Mouse (Mus musculus) neural tube, embryonic 11.5 days (tissue): ENCODE measurements at regions not wholly inside any gene's neighbourhood (a gene's known extent, or its start where the extent isn't known, plus 50 kb on each side); places are given as distances from the start of the nearest gene placed in this dataset.

ENCODE experiments used
- ATAC-seq: fragments of 200-750 bp; cut with Nextera tagmentation; 2 replicates; pipeline ENCODE4 v1.8.0; 2017; ENCODE audit warnings: moderate number of reproducible peaks, mild to moderate bottlenecking, moderate TSS enrichment, moderate library complexity; ENCODE audit not compliant: insufficient read depth, low FRiP score, low TSS enrichment
- DNase-seq: peaks from one replicate; pipeline ENCODE4 v3.0.0-alpha.2; 2015; ENCODE audit warnings: low spot score
- H3K27ac ChIP-seq: fragments of 300-500 bp; sonication (generic); 2 replicates; pipeline ENCODE4 v1.5.1; 2014; ENCODE audit warnings: low read depth, mild to moderate bottlenecking, low read length
- H3K27me3 ChIP-seq: fragments of 300-500 bp; sonication (generic); 2 replicates; pipeline ENCODE4 v1.6.1; 2014; ENCODE audit warnings: mild to moderate bottlenecking, low read length, mixed read lengths; ENCODE audit not compliant: control insufficient read depth, insufficient read depth
- H3K36me3 ChIP-seq: fragments of 300-500 bp; sonication (generic); 2 replicates; pipeline ENCODE4 v1.6.1; 2014; ENCODE audit warnings: mild to moderate bottlenecking, low read length, moderate library complexity, mixed read lengths; ENCODE audit not compliant: control insufficient read depth, insufficient read depth
- H3K4me1 ChIP-seq: fragments of 300-500 bp; sonication (generic); 2 replicates; pipeline ENCODE4 v1.6.1; 2014; ENCODE audit warnings: low read length, mixed read lengths; ENCODE audit not compliant: control insufficient read depth, insufficient read depth
- H3K4me2 ChIP-seq: fragments of 300-500 bp; sonication (generic); 2 replicates; pipeline ENCODE4 v1.6.1; 2014; ENCODE audit warnings: low read depth, mild to moderate bottlenecking, moderate library complexity
- H3K4me3 ChIP-seq: fragments of 300-500 bp; sonication (generic); 2 replicates; pipeline ENCODE4 v1.5.1; 2014; ENCODE audit warnings: low read depth, low read length
- H3K9ac ChIP-seq: fragments of 300-500 bp; sonication (generic); 2 replicates; pipeline ENCODE4 v1.6.1; 2014; ENCODE audit warnings: mild to moderate bottlenecking, low read length
- H3K9me3 ChIP-seq: fragments of 300-500 bp; sonication (generic); 2 replicates; pipeline ENCODE4 v1.6.1; 2016; ENCODE audit warnings: low read length; ENCODE audit not compliant: control insufficient read depth
- WGBS: fragments of 180-500 bp; shearing (Covaris S2); extraction: QIAGEN DNeasy Blood & Tissue Kit; methylation state at CpG from one replicate; pipeline ENCODE4 v1.1.7; 2014; 5-methylcytosine and 5-hydroxymethylcytosine counted together

- Histone ChIP-seq H3K4me1 (no peaks in the 10 kb centered on the region), H3K4me3 (no peak overlapping the region)
- no peak for ATAC-seq
These were observed 119.9 kb upstream of the Mrps22 start for GRCm38 (mm10) chr9:98721381-98721780.

GRCm38 (mm10) chr9:98717701-98718270 is 116.3 kb upstream of the Mrps22 start:
- Histone ChIP-seq H3K27me3 (no peaks in the 10 kb centered on the region), H3K27ac (no peak overlapping the region), H3K4me1 (no peaks in the 10 kb centered on the region), H3K4me3 (no peak overlapping the region), H3K36me3 (no peaks in the 10 kb centered on the region), H3K9me3 (no peaks in the 10 kb centered on the region), H3K9ac (no peak overlapping the region), H3K4me2 (no peak overlapping the region)
- ATAC-seq = no peak
- 86% methylated on average over 11 of the region's 11 CpGs for WGBS
- DNase-seq = no peak

More at GRCm38 (mm10) chr9:98721381-98721780, 119.9 kb upstream of the Mrps22 start:
- no peak for DNase-seq
- WGBS = 89% methylated on average over 5 of the region's 5 CpGs
- H3K27me3 ChIP-seq = no peaks in the 10 kb centered on the region
- H3K9me3 ChIP-seq = no peaks in the 10 kb centered on the region
- no peak overlapping the region for H3K4me2 ChIP-seq
- H3K36me3 ChIP-seq = no peaks in the 10 kb centered on the region
- no peak overlapping the region for H3K27ac ChIP-seq
- no peak overlapping the region for H3K9ac ChIP-seq

- Histone ChIP-seq H3K27me3 (no peaks in the 10 kb centered on the region), H3K9ac (no peak overlapping the region), H3K4me3 (no peak overlapping the region), H3K9me3 (no peaks in the 10 kb centered on the region), H3K36me3 (no peaks in the 10 kb centered on the region), H3K27ac (no peak overlapping the region), H3K4me2 (no peak overlapping the region), H3K4me1 (no peaks in the 10 kb centered on the region)
- ATAC-seq (no peak), DNase-seq (no peak)
- WGBS = 89% methylated on average over 9 of the region's 9 CpGs
These were observed 113.2 kb upstream of the Mrps22 start for GRCm38 (mm10) chr9:98714661-98715060.

GRCm38 (mm10) chr9:98712826-98713225 is 111.4 kb upstream of the Mrps22 start:
- WGBS = 91% methylated on average over 7 of the region's 7 CpGs
- H3K27ac ChIP-seq = no peak overlapping the region
- DNase-seq (no peak), ATAC-seq (no peak)
- H3K36me3 ChIP-seq = no peaks in the 10 kb centered on the region
- H3K4me3 ChIP-seq = no peak overlapping the region
- H3K27me3 ChIP-seq = no peaks in the 10 kb centered on the region
- H3K4me2 ChIP-seq = no peak overlapping the region
- no peaks in the 10 kb centered on the region for H3K9me3 ChIP-seq
- no peak overlapping the region for H3K9ac ChIP-seq
- no peaks in the 10 kb centered on the region for H3K4me1 ChIP-seq

GRCm38 (mm10) chr9:98712023-98712563 is 110.6 kb upstream of the Mrps22 start:
- Histone ChIP-seq H3K36me3 (no peaks in the 10 kb centered on the region), H3K27me3 (no peaks in the 10 kb centered on the region), H3K4me3 (no peak overlapping the region), H3K27ac (no peak overlapping the region), H3K9ac (no peak overlapping the region), H3K4me2 (no peak overlapping the region), H3K4me1 (no peaks in the 10 kb centered on the region), H3K9me3 (no peaks in the 10 kb centered on the region)
- WGBS = 82% methylated on average over 8 of the region's 8 CpGs
- ATAC-seq (no peak), DNase-seq (no peak)

- 82% methylated on average over 9 of the region's 9 CpGs for WGBS
- no peak for ATAC-seq
- Histone ChIP-seq H3K36me3 (no peaks in the 10 kb centered on the region), H3K9ac (no peak overlapping the region), H3K4me2 (no peak overlapping the region), H3K27ac (no peak overlapping the region), H3K9me3 (no peaks in the 10 kb centered on the region), H3K4me3 (no peak overlapping the region), H3K27me3 (no peaks in the 10 kb centered on the region), H3K4me1 (no peaks in the 10 kb centered on the region)
- no peak for DNase-seq
These were observed 108.8 kb upstream of the Mrps22 start for GRCm38 (mm10) chr9:98710155-98710710.

- DNase-seq (no peak), ATAC-seq (no peak)
- Histone ChIP-seq H3K4me1 (no peaks in the 10 kb centered on the region), H3K27ac (no peak overlapping the region), H3K4me3 (no peak overlapping the region), H3K4me2 (no peak overlapping the region), H3K36me3 (no peaks in the 10 kb centered on the region), H3K9me3 (no peaks in the 10 kb centered on the region), H3K9ac (no peak overlapping the region), H3K27me3 (no peaks in the 10 kb centered on the region)
- WGBS = 66% methylated on average over 18 of the region's 18 CpGs
These were observed 106.7 kb upstream of the Mrps22 start for GRCm38 (mm10) chr9:98708001-98708680.

GRCm38 (mm10) chr9:98707491-98707890 is 106.0 kb upstream of the Mrps22 start:
- no peaks in the 10 kb centered on the region for H3K36me3 ChIP-seq
- no peak for ATAC-seq
- no peak overlapping the region for H3K9ac ChIP-seq
- 87% methylated on average over 6 of the region's 6 CpGs for WGBS
- no peak overlapping the region for H3K4me3 ChIP-seq
- no peak overlapping the region for H3K27ac ChIP-seq
- no peak overlapping the region for H3K4me2 ChIP-seq
- no peak for DNase-seq
- no peaks in the 10 kb centered on the region for H3K9me3 ChIP-seq
- H3K27me3 ChIP-seq = no peaks in the 10 kb centered on the region
- H3K4me1 ChIP-seq = no peaks in the 10 kb centered on the region

GRCm38 (mm10) chr9:98704131-98704530 is 102.7 kb upstream of the Mrps22 start:
- ATAC-seq (no peak), DNase-seq (no peak)
- Histone ChIP-seq H3K27me3 (no peaks in the 10 kb centered on the region), H3K9me3 (no peaks in the 10 kb centered on the region), H3K4me1 (no peaks in the 10 kb centered on the region), H3K4me3 (no peak overlapping the region), H3K27ac (no peak overlapping the region), H3K9ac (no peak overlapping the region), H3K4me2 (no peak overlapping the region), H3K36me3 (no peaks in the 10 kb centered on the region)
- WGBS = 22% methylated on average over 5 of the region's 5 CpGs
